Mouse (Mus musculus): Measurements from ENCODE around the gene Tas2r104.

DNA sequence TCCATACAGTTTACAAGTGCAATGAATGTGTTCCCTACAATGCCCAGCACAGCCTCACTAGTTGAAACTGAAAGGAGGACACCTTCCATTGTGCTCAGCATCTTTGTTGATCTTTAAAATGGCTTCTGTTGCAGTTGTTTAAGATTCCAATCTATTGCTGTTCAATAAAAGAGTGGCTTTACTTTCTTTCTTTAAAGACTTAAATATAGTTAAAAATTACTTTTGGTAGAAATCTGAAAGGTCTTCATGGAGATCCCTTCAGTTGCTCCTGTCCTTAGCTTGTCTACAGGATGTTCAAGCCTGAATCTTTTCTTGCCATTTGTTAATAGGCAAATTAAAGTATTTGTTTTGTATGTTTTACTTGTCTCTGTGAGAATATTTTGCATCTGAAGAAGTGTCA, 4.4 kb upstream of the Tas2r104 start, which contains the start of gene Tas2r114:
- TF ChIP-seq CTCF (IDR thresholded peaks at IDR 0.05; ENCODE audit: low read depth, low read length) (no peak), POLR2A (IDR thresholded peaks at IDR 0.05; ENCODE audit: insufficient read depth, low read length) (no peak)
